In the genomic region with DNA sequence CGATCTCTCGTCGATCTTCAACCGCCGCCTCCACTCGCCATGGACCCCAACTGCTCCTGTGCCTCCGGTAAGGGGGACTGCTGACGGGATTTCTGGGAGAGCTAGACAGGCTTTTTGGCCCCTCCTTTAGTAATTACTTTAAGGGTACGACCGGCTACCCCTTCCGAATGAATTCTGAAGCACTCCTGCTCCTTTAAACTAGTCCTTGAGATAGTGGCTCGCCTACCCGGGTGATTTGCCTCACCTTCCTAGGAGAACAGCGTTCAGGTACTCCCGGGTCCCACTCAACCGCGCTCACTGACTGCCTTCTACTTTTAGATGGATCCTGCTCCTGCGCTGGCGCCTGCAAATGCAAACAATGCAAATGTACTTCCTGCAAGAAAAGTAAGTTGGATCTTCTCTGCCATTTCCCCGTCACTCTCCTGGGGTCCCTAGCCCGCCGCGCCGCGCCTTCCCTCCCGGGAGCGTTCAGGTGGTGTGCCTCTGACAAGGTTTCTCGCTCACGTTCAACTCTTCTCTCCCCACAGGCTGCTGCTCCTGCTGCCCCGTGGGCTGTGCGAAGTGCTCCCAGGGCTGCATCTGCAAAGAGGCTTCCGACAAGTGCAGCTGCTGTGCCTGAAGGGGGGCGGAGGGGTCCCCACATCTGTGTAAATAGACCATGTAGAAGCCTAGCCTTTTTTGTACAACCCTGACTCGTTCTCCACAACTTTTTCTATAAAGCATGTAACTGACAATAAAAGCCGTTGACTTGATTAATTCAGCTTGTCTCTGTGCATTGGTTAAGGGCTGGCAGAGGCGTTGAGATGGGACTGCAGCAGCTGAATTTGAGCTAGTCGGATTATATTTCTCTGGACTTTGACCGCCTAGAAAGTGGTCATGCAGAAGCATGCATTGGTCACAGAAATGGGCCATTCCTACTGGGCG, we compare ENCODE assay signal across 7 mouse cellular contexts. TPM values are rescaled to one million over a fixed set of nuclear protein-coding genes. Genes with fewer than 3 reads are reported as not detected.
DNase-seq lines count a peak whose midpoint lies in the region; ATAC-seq and TF ChIP-seq lines count a peak whose summit lies in the region.

No protein-coding gene starts in this region.

- no peaks in the 10 kb centered on the region for H3K9me3 ChIP-seq in lung, postnatal 0 days (ENCODE audit: low read length)
- no peaks in the 10 kb centered on the region for H3K9me3 ChIP-seq in liver, embryonic 16.5 days (replicated peaks; ENCODE audit: control insufficient read depth, low read length)

- peaks cover 13% of the 10 kb centered on the region; the same call in 1 of the 2 replicates for H3K27me3 ChIP-seq in lung, postnatal 0 days (replicated peaks; ENCODE audit: insufficient read depth, low read length)
- no peaks in the 10 kb centered on the region for H3K27me3 ChIP-seq in liver, embryonic 16.5 days (ENCODE audit: control insufficient read depth, insufficient read depth, low read depth, low read length)

- H3K4me3 ChIP-seq in lung, postnatal 0 days (ENCODE audit: low read depth, low read length) = peak overlapping the region; percentile 43
- H3K4me3 ChIP-seq in liver, embryonic 16.5 days (ENCODE audit: low read depth, low read length) = peak overlapping the region; percentile 86

- 3% methylated on average over 39 of the region's 39 CpGs for WGBS in lung, postnatal 0 days
- WGBS in liver, embryonic 16.5 days (ENCODE audit: insufficient replicate concordance) = 1% methylated on average over 39 of the region's 39 CpGs

- TF ChIP-seq EP300 in lung, postnatal 0 days (IDR thresholded peaks at IDR 0.05) = no peak

- no peak for TF ChIP-seq CTCF in lung, postnatal 0 days (IDR thresholded peaks at IDR 0.05)

- ATAC-seq in lung, postnatal 0 days = peak; percentile 37
- peak; percentile 18 to 36; a peak in 1 of 4 replicates for ATAC-seq in hematopoietic stem cell, adult 5-6 weeks (replicated peaks in 1 of 2; ENCODE audit: insufficient read depth in 1 of 2, low FRiP score in 2 of 2, low TSS enrichment in 1 of 2, low read depth in 1 of 2, poor library complexity in 2 of 2, severe bottlenecking in 2 of 2)
- no peak; the same call in 1 of the 2 replicates for ATAC-seq in liver, embryonic 16.5 days (ENCODE audit: low read depth)

- no peak for DNase-seq in lung, postnatal 0 days (ENCODE audit: low spot score)
- DNase-seq in lung, postnatal 36 days = no peak
- DNase-seq in c-Kit-positive CD71-positive TER-119-positive erythroid progenitor cells, embryonic 14.5 days (ENCODE audit: low spot score) = peak; percentile 55
- DNase-seq in testis, postnatal 10 days (ENCODE audit: low spot score) = peak; percentile 56
- DNase-seq in right cerebral cortex, postnatal 4 days = no peak

- peak overlapping the region; percentile 80 for H3K4me2 ChIP-seq in lung, postnatal 0 days (replicated peaks; ENCODE audit: low read depth, low read length)
- H3K4me2 ChIP-seq in liver, embryonic 16.5 days (ENCODE audit: low read depth, low read length) = peak overlapping the region; percentile 89

- peak overlapping the region; percentile 12; the same call in 1 of the 2 replicates for H3K9ac ChIP-seq in lung, postnatal 0 days (replicated peaks; ENCODE audit: low read depth)
- peak overlapping the region; percentile 94 for H3K9ac ChIP-seq in liver, embryonic 16.5 days (ENCODE audit: low read depth, low read length)

- H3K27ac ChIP-seq in lung, postnatal 0 days (ENCODE audit: low read length) = peak overlapping the region; percentile 35
- H3K27ac ChIP-seq in liver, embryonic 16.5 days (ENCODE audit: low read length) = peak overlapping the region; percentile 99

- H3K36me3 ChIP-seq in lung, postnatal 0 days (ENCODE audit: insufficient read depth, low read length) = no peaks in the 10 kb centered on the region
- H3K36me3 ChIP-seq in liver, embryonic 16.5 days (ENCODE audit: control insufficient read depth, insufficient read depth) = no peaks in the 10 kb centered on the region

- peaks cover 7% of the 10 kb centered on the region; the same call in 1 of the 2 replicates for H3K4me1 ChIP-seq in lung, postnatal 0 days (ENCODE audit: insufficient read depth, low read depth, low read length)
- peaks cover 63% of the 10 kb centered on the region for H3K4me1 ChIP-seq in liver, embryonic 16.5 days (ENCODE audit: control insufficient read depth, low read depth, low read length)

RNA-seq across cellular contexts. Expression of gene Mt2, which starts 0.6 kb away (rescaled TPM):
- 143 and 159 TPM in 2 replicates for polyA plus RNA-seq in lung, postnatal 0 days (2015; fragmentation: Nextera tagmentation; extraction: Ambion mirVana)
- 4.9 and 52.7 TPM in 2 replicates for total RNA-seq in hematopoietic stem cell, adult 5-6 weeks (2017)
- polyA plus RNA-seq in liver, embryonic 16.5 days (2015; fragmentation: Nextera tagmentation; extraction: Ambion mirVana) = 1,547 and 1,681 TPM in 2 replicates

RNA-seq across cellular contexts. Expression of gene Mt1, which starts 5.8 kb away (rescaled TPM):
- 836 and 858 TPM in 2 replicates for polyA plus RNA-seq in lung, postnatal 0 days (2015; fragmentation: Nextera tagmentation; extraction: Ambion mirVana)
- 19.3 and 81.7 TPM in 2 replicates for total RNA-seq in hematopoietic stem cell, adult 5-6 weeks (2017)
- polyA plus RNA-seq in liver, embryonic 16.5 days (2015; fragmentation: Nextera tagmentation; extraction: Ambion mirVana) = 6,330 and 6,428 TPM in 2 replicates

RNA-seq across cellular contexts. Expression of gene Mt3, which starts 20.7 kb away (rescaled TPM):
- 2.6 TPM in 2 replicates for polyA plus RNA-seq in lung, postnatal 0 days (2015; fragmentation: Nextera tagmentation; extraction: Ambion mirVana)
- total RNA-seq in hematopoietic stem cell, adult 5-6 weeks (2017) = not detected in 2 replicates
- 0.18 and 0.19 TPM in 2 replicates for polyA plus RNA-seq in liver, embryonic 16.5 days (2015; fragmentation: Nextera tagmentation; extraction: Ambion mirVana)

RNA-seq across cellular contexts. Expression of gene Mt4, which starts 36.1 kb away (rescaled TPM):
- polyA plus RNA-seq in lung, postnatal 0 days (2015; fragmentation: Nextera tagmentation; extraction: Ambion mirVana) = not detected in 2 replicates
- total RNA-seq in hematopoietic stem cell, adult 5-6 weeks (2017) = not detected in 2 replicates
- polyA plus RNA-seq in liver, embryonic 16.5 days (2015; fragmentation: Nextera tagmentation; extraction: Ambion mirVana) = 0.27 and 0.67 TPM in 2 replicates

RNA-seq across cellular contexts. Expression of gene Nup93, which starts 41.3 kb away (rescaled TPM):
- polyA plus RNA-seq in lung, postnatal 0 days (2015; fragmentation: Nextera tagmentation; extraction: Ambion mirVana) = 26.7 and 27.1 TPM in 2 replicates
- total RNA-seq in hematopoietic stem cell, adult 5-6 weeks (2017) = 29.3 and 31.3 TPM in 2 replicates
- 34.0 and 37.7 TPM in 2 replicates for polyA plus RNA-seq in liver, embryonic 16.5 days (2015; fragmentation: Nextera tagmentation; extraction: Ambion mirVana)

Comparison
In these comparisons a context has a peak if more than half of its experiments do, and no peak if none do; other contexts are left out.
1. DNase-seq: peak in c-Kit-positive CD71-positive TER-119-positive erythroid progenitor cells, embryonic 14.5 days (single experiment) and testis, postnatal 10 days (single experiment); none in lung, postnatal 0 days (single experiment), lung, postnatal 36 days (single experiment) and right cerebral cortex, postnatal 4 days (single experiment).